Mouse (Mus musculus) MEL-GATA-1-ER (cell line): ENCODE results near the gene Samd8.

Experiments
- DNase-seq: peaks from one replicate; pipeline ENCODE4 v3.0.0-alpha.2; 2012; ENCODE audit warnings: low read depth; ENCODE audit errors: extremely low read depth

Samd8 gene

DNA sequence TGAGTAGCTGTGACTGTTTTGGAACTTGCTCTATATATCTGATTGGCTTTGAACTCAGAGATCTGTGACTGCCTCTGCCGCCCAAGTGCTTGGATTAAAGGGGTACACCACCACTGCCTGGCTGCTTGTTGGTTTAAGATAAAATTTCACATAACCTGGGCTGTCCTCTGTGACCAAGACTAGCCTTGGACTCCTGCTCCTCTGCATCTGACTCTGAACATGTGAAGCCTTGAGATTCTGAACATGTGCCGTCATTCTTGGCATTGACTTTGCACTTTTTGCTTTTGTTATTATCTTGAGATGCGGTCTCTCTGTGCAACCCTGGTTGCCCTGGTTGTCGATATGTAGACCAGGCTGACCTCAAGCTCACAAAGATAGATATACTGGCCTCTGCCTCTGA lies 41.4 kb downstream of the Samd8 start:
- DNase-seq = no peak

DNA sequence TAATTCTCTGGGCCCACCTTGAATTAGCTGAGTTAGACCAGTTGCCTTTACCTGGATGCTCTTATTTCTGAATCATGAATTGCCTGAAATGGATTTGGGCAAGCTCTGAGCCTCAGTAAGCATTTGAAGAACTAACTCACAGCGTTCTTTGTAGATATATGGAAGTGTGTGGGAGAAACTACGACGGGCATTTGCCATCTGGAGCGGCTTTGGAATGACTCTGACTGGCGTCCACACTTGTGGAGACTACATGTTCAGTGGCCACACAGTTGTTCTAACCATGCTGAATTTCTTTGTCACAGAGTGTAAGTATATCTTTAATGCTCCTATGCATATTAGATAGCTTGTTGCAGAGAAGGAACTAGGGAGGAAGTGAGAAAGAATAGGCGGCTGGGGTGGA lies 41.9 kb downstream of the Samd8 start:
- no peak for DNase-seq

DNA sequence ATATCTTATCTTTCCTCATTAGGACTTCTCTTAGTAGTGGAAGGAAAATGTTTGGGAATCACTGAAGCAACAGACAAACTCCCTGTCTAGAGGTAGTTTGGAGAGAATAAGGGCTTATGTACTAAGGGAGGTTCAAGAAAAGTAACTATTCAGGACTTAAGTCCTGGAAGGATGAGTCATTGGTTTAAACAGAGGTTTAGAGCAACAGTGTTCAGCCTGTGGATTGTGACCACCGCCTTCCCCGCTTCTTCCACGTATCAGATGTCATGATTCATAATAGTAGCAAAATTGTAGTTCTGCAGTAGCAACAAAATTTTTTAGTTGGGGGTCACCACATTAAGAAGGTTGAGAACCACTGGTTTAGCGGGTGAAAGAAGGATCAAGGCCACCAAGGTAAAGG lies 50.3 kb downstream of the Samd8 start:
- DNase-seq = no peak

DNA sequence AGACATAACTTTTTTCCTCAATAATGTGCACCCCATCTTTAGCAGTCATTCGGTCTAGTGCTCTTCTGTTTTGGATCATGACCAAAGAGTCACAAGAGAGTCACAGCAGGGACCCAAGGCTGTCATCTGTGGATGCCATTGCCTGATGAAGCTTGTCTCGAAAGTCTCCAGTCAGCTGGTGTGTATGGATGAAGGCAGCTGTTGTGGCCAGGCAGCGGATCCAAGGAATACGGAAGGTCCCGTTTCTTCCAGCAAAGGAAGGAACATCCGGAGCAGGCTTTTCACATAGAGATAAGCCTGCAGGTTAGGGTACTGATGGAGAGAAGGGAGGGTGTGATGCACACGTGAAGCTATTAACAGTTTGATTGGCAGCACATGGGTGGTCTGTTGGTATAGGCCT lies 51.3 kb downstream of the Samd8 start:
- no peak for DNase-seq

DNA sequence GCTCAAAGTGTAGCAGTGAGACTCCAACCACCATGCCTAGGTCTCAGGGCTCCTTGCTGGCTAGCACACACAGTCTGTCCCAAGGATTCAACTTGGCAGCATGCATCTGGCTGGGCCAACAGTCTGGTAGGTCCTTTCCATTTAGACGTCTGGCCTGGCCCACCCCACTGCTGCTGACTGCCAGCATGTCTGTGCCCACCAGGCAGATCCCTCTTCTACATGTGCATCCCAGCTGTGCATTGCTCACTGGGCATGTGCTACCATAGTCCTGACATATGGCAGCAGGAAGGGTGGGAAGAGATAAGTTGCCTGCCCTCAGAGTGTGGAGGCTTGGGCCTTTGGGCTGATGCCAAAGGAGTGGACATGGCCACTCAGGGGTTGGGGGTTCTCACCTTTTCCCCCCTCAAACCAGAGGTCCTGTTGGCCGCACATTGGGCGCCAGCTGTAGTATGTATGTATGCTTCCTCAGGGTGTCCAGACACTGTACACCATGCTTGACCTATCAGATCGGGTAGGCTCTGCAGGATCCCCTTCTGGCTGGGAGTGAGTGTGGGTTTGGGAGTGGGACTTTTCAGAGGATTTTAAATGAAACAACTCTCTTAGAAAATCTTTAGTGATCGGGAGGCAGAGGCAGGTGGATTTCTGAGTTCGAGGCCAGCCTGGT lies 52.3 kb downstream of the Samd8 start:
- no peak for DNase-seq

DNA sequence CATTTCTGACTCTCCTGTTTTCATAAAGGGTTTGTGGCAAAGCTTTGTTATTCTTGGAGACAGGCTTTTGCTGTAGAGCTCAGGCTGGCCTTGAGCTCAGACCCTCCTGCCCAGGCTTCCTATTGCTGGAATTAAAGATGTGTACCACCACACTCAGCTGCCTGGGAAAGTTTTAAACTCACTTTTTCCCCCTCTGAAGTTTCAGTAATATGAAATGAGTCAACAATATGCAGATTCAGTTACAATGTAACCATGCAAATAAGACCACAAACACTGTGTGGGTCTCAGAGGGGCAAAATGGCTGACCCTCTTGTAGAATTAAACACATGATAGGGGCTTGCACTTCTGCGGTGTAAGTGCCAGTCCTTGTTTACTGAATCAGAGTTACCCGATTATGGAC lies 55.9 kb downstream of the Samd8 start:
- no peak for DNase-seq

DNA sequence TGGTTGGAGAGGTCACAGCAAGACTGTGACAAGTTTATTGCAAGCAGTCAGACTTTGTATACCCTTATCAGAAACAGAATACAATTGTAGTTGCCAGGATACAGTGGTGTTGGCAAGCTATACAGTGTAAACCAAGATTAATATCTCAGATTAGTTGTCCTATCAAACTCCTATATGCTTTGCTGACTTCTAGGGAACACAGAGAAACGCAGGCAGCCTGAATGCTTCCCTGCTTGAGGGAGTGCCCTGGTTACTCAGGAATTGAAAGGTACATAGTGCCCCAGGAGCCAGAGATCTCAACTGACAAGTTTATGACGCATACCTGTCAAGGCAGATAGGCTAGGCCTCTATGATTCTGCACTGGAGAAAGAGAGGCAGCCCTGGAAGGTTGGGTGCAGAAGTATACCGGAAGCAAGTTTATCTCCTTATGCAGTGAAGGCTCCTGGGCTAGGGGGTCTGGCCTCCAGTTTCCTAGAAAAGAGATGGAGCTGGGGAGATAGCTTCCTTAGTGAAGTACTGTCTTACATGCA lies 56.4 kb downstream of the Samd8 start:
- DNase-seq = peak; percentile 76

DNA sequence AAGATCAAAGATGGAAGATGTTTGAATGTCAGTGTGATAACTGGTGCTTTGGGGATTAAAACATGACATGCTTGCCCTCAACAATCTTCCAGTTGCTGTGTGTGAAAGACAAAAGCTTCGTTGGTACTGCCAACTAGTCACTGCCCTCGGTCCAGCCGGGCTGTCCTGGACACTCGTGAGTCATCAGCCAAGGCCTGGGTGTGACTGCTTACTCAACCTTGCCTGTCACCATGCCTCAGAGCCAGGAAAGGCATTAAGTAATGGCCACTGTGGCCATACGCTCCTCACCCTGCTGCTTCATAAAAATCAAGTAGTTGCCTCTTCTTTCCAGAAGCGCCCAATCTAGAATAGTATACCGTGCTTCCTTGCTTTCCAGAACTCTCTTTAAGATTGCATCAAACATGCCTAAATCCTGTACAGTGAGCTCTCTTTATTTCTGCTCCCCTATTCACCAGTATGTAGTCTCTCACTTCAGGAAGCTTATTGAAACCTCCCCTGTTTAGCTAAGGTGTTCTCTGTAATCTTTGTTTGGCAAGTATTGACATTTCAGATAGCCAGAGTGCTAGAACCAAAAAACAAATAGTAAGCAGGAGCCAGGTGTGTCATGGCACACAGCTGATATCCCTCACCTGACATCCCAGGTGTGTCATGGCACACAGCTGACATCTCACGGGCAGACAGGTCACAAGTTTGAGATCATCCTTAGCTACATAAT lies 58.0 kb downstream of the Samd8 start:
- DNase-seq = no peak

DNA sequence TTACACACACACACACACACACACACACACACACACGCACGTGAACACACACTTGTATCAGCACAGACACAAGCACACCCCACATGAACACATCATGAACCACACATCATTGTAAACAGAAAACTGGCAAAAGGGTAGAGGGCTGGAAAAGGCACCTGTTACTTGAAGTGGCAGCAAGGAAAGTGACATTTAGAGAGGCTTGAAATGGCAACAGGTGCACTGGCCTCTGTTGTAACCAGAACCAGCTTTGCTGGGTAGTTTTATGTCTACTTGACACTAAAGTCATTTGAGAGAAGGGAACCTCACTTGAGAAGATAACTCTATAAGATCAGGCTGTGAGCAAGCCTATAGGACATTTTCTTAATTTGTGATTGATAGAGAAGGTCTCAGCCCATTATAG lies 59.1 kb downstream of the Samd8 start:
- no peak for DNase-seq

DNA sequence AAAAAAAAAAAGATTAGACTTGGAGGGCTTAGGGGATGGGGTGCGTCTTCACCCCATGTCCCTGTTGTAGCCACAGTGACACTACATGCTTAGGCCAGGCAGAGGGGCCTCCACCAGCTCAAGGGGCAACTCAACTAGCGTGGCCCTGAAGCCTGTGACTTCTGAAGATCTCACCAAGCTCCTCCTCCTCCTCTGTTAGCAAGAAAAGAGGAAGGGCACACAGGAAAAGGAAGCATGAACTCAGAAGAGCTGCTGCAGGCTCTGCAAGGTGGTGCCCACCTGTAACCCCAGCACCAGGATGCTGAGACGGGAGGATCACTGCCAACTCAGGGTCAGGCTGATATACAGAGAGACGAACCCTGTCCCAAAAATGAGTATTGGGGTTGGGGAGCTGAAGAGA lies 61.0 kb downstream of the Samd8 start:
- DNase-seq = peak; percentile 70

DNA sequence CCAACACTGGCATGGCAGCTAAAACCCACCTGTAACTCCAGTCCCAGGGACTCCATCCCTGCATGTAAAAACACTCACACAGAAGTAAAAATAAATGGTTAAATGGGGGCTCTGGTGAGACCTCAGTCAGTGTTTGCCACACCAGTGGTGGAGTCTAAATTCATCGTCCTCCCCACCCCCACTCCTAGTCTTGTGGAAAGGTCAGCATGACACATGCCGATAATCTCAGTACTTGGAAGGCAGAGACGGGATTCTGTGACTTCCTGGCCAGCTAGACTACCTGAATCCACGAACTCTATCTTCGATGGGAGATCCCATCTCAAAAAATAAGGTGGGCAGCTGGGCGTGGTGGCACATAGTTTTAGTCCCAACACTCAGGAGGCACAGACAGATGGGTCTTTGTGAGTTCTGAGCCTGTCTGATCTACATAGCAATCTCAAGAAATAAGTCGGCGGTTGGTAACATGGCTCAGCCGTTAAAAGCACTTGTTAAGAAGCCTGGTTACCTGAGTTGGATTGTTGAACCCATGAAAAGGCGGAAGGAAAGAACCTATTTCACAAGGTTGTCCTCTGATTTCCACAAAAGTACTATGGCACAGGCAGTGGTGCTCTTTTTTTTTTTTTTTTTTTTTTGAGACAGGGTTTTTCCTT lies 61.5 kb downstream of the Samd8 start:
- DNase-seq = no peak

DNA sequence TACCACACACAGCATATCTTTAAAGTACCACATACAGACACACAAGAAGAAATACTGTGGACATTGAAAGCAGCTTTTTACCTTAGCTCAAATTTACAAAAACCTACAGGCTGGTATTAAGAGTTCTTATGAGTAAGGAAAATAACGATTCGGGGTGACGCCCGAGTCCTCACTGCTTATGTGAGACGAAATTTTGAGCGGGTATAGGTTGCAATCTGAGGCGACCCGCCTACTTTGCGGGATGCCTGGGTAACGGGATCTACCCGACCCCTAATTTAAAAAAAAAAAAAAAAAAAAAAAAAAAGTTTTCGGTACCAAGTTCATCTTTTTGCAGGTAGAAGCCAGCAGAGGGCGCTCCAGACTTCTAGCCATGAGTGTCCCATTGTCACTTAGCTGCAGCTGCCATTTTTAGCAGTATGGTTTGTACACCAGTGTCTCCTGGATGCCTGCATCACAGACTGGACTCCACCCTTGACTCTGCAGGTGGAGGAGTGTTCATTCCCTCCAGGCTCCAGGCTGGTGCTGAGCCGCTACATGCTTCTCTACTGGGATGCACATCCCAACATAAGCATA lies 62.3 kb downstream of the Samd8 start:
- DNase-seq = peak; percentile 80

DNA sequence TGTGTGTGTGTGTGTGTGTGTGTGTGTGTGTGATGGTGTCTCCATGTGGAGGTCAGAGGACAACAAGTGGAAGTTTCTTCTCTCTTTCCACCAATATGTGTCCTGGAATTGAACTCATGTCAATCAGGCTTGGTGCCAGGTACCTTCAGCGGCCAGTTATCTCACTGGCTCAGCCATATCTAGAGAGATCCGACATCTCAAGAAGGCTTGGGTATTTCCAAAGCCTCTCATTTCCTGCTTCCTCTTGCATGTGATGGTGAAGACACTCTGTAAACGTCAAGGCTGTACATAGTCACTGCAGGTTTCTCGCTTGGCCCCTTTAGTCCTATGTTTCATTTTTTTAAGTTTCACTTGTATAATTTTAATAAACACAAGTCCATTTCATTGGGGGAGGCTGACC lies 62.9 kb downstream of the Samd8 start:
- DNase-seq = peak; percentile 60

DNA sequence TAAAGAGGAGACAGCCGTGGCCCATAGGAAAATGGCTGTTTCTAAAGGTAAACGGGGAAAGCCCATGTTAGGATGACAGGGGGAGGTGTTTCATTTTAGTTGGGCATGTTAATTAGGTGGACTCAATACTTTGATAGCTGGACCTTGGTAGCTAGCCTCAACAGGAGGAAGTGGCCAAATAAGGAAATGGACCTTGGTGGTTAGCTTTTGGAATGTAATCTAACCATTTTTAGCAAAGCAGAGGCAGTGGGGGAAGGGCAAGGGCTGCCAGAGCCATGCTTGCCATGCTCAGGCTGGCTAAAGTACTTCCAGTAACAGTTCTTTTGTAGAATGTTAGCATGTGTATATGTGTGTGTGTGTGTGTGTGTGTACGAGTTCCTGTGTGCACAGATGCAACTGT lies 63.5 kb downstream of the Samd8 start:
- DNase-seq = peak; percentile 20

DNA sequence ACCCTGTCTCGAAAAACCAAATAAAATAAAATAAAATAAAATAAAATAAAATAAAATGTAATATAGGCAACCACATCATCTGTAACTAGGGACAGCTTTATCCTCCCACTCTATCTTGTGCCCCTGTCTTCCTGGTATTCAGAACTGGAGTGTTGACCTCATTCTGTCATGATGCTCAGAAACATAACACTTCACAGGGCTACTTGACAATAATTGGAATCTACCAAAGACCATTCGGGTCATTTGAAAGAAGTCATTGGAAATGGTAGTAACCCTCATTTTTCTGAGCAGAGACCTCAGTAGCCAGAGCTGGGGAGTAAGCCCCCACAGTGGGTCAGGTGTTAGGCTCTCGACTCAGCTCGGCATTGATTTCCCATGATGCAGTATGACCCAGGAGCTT lies 64.3 kb downstream of the Samd8 start:
- DNase-seq = no peak

DNA sequence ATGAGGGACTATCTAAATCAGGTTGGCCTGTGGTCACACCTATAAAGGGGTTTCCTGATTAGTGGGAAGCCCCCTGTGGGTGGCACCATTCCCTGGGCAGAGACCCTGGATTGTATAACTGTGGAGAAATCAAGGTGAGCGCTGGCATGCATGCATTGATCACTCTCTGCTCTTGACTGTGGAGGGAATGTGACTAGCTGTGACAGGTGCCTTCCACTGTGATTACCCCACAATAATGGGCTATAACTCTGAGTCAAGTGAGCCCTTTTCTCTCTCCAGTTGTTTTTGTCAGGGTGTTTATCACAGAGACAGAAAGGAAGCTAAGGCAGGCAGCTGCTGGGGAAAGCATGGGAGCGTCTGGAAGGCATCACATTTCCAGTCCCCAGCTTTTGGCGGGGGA lies 65.9 kb downstream of the Samd8 start:
- DNase-seq = no peak

DNA sequence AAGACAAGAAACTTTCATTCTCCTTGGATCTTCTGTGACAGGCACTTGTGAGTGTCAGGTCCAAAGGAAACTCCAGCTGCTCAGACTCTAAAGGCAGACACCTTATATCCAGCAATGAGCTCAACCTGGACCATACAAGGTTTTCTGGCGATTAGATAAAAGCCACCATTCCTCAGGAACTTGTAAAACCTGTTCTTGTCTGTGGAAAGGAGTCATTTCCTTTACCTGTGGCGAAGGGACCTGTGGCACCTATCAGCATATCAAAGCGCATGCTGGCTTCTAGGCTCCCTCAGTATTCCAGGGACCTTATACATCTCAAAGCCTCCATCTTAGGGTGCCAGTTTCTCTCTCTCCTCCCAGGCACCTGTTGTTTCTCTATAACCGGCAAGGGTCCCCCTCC lies 67.1 kb downstream of the Samd8 start:
- no peak for DNase-seq

DNA sequence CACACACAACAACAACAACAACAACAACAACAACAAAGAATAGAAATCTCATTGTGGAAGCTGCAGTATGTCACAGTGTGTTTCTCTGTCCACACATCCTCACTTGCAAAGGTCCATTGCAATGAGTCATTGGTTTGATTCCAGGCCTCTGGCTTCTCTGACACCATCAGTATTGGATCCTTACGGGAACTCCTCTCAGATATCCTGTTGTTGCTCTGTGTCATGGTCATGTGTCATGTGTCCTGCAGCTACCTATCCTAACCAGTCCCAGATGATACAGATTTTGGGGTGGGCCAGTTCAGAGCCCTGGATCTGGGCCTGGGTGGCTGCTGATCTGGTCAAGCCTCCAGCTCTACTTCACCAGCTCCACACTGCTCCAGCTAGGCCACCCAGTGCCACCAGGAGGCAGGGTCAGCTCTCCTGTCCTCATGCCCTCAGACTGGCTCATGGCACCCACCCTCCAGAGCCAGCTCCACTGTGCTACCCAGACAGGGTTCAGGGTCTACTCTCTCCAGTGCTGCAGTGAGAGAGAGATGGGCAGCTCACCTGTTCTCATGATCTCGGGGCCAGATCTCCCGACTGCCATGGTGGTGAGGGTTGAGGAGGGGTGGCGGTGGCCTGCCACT lies 70.7 kb downstream of the Samd8 start:
- DNase-seq = no peak

DNA sequence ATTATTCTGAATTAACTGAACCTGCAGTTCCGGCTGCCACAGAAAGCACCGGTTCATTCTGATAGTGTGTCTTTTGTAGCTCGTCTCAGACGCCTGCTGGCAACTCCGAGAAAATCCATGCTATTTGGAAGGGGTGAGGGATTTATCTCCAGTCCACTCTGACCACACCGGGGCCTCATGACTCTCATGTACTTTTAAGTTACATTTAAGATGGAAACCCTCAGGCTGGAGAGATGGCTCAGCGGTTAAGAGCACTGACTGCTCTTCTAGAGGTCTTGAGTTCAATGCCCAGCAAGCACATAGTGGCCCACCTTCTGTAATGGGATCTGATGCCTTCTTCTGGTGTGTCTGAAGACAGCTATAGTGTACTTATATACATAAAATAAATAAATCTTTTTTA lies 72.0 kb downstream of the Samd8 start:
- no peak for DNase-seq

DNA sequence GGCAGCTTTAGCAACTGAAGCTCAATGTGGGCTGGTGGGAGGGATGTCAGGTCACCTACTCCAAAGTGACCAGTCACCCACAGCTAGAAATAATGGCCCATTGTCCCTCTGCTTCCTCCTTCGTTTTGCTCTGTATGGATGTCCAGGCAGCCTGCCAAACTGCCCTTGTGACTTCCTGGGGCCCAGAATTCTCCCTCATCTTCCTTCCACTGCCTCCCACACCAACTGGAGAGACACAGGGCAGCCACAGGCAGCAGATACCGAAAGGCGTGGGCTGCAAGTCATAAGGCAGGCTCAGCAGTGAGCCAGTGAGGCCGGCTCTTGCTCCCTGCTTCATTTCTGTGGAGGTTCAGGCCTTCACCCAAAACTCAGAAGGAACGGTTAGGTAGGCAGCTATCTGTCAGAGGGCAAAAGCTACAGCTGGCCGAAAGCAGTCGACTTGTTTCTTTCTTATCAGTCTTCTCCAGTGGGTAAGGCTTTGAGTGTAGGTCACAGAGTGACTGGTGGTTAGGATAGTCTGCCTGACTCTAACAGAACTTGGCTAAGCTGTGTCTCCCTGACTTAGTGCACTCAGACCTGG lies 72.6 kb downstream of the Samd8 start:
- DNase-seq = peak; percentile 81

DNA sequence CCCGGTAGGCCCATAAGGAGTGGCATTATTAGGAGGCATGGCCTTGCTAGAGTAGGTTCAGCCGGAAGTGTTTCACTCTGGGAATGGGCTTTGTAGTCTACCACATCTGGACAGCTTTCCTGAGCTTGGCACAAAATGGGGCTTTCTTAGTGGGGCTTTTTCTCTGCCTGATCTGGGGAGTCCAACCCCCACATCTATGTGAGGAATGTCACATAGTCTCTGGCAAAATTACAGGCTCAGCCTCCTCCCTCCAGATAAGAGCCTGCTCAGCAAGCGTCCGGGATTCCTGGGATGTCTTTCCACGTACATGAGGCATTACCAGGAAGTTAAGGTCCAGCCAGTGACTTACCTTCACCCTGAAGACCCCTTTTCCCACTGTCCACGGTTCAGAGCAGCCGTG lies 73.6 kb downstream of the Samd8 start:
- DNase-seq = no peak
